Mouse (Mus musculus) cerebral cortex, adult 2 months (tissue): ENCODE measurements around the gene Kansl1l.

ENCODE experiments used
- WGBS: fragments of 180-500 bp; shearing (Covaris S2); methylation state at CpG from one replicate; pipeline ENCODE4 v1.1.7; 2018; 5-methylcytosine and 5-hydroxymethylcytosine counted together

The Kansl1l gene

GRCm38 (mm10) chr1:66700149-66700692 is 117.1 kb downstream of the Kansl1l start:
- 46% methylated on average over 5 of the region's 5 CpGs for WGBS

- WGBS, result 88% methylated on average over 10 of the region's 10 CpGs
These were observed 117.7 kb downstream of the Kansl1l start for GRCm38 (mm10) chr1:66699630-66700029.

- 76% methylated on average over 7 of the region's 7 CpGs for WGBS
These were observed 122.1 kb downstream of the Kansl1l start for GRCm38 (mm10) chr1:66695296-66695695.

GRCm38 (mm10) chr1:66694266-66694665 is 123.1 kb downstream of the Kansl1l start:
- WGBS, result 79% methylated on average over 5 of the region's 5 CpGs

- WGBS, result 66% methylated on average over 8 of the region's 8 CpGs
These were observed 124.5 kb downstream of the Kansl1l start for GRCm38 (mm10) chr1:66692780-66693392.

- WGBS, result 68% methylated on average over 1 of the region's 1 CpGs
These were observed 125.1 kb downstream of the Kansl1l start for GRCm38 (mm10) chr1:66692308-66692707.

GRCm38 (mm10) chr1:66691772-66692171 is 125.6 kb downstream of the Kansl1l start:
- 68% methylated on average over 3 of the region's 3 CpGs for WGBS

GRCm38 (mm10) chr1:66682974-66683373 is 134.4 kb downstream of the Kansl1l start:
- WGBS, result 92% methylated on average over 5 of the region's 5 CpGs

- 9% methylated on average over 2 of the region's 2 CpGs for WGBS
These were observed 138.7 kb downstream of the Kansl1l start for GRCm38 (mm10) chr1:66678662-66679061.

- 54% methylated on average over 14 of the region's 14 CpGs for WGBS
These were observed 139.4 kb downstream of the Kansl1l start for GRCm38 (mm10) chr1:66677928-66678327.

GRCm38 (mm10) chr1:66672812-66673211 is 144.6 kb downstream of the Kansl1l start:
- WGBS, result 84% methylated on average over 7 of the region's 7 CpGs

GRCm38 (mm10) chr1:66671475-66671874 is 145.9 kb downstream of the Kansl1l start:
- 78% methylated on average over 7 of the region's 7 CpGs for WGBS
